Mouse (Mus musculus): ENCODE results near the gene Fam214a. TPM values are rescaled to one million over a fixed set of nuclear protein-coding genes. Genes with fewer than 3 reads are reported as not detected.
A peak's percentile ranks its signal among the peaks of the same experiment; 100 is the strongest.

The Fam214a gene
- 29.9 and 41.0 TPM in 2 replicates for polyA plus RNA-seq (2012; ENCODE audit: insufficient read depth, insufficient read length, missing spikeins)

GRCm38 (mm10) chr9:74952756-74953247, at the start of gene Fam214a:
Gene Fam214a, plus strand, starts transcription at chr9:74952884.
- Histone ChIP-seq H3K4me1 (ENCODE audit: control insufficient read depth, insufficient read depth, insufficient read length, low read length) (peaks cover 3% of the 10 kb centered on the region), H3K4me3 (ENCODE audit: insufficient read depth, low read depth, low read length) (peak within 1 kb of the TSS; percentile 66), H3K27ac (replicated peaks; ENCODE audit: low read depth, low read length) (peak within 1 kb of the TSS; percentile 84)

- no peak overlapping the region for H3K4me3 ChIP-seq (ENCODE audit: insufficient read depth, low read depth, low read length)
Measured at GRCm38 (mm10) chr9:74904866-74905508, 47.7 kb upstream of the Fam214a start.

GRCm38 (mm10) chr9:74906951-74907350, 45.7 kb upstream of the Fam214a start:
- no peak overlapping the region for H3K4me3 ChIP-seq (ENCODE audit: insufficient read depth, low read depth, low read length)
- peak overlapping the region; percentile 47 for H3K27ac ChIP-seq (replicated peaks; ENCODE audit: low read depth, low read length)
- H3K4me1 ChIP-seq (ENCODE audit: control insufficient read depth, insufficient read depth, insufficient read length, low read length) = peaks cover 4% of the 10 kb centered on the region; the same call in 1 of the 2 replicates

More at GRCm38 (mm10) chr9:74904866-74905508, 47.7 kb upstream of the Fam214a start:
- H3K27ac ChIP-seq (replicated peaks; ENCODE audit: low read depth, low read length) = no peak overlapping the region
- 0 out of 2 replicates have a peak, but pooled peaks cover 2% of the 10 kb centered on the region for H3K4me1 ChIP-seq (ENCODE audit: control insufficient read depth, insufficient read depth, insufficient read length, low read length)

- Histone ChIP-seq H3K27ac (replicated peaks; ENCODE audit: low read depth, low read length) (no peak overlapping the region), H3K4me3 (ENCODE audit: insufficient read depth, low read depth, low read length) (no peak overlapping the region), H3K4me1 (ENCODE audit: control insufficient read depth, insufficient read depth, insufficient read length, low read length) (peaks cover 6% of the 10 kb centered on the region; the same call in 1 of the 2 replicates)
Measured at GRCm38 (mm10) chr9:74909245-74909644, 43.4 kb upstream of the Fam214a start.

GRCm38 (mm10) chr9:74910226-74910759, 42.4 kb upstream of the Fam214a start:
- Histone ChIP-seq H3K4me1 (ENCODE audit: control insufficient read depth, insufficient read depth, insufficient read length, low read length) (peaks cover 7% of the 10 kb centered on the region; the same call in 1 of the 2 replicates), H3K4me3 (ENCODE audit: insufficient read depth, low read depth, low read length) (no peak overlapping the region), H3K27ac (replicated peaks; ENCODE audit: low read depth, low read length) (0 out of 2 replicates have a peak overlapping the region, but pooled peaks have one; percentile 16)

- H3K27ac ChIP-seq (replicated peaks; ENCODE audit: low read depth, low read length) = peak overlapping the region; percentile 78
- peaks cover 7% of the 10 kb centered on the region; the same call in 1 of the 2 replicates for H3K4me1 ChIP-seq (ENCODE audit: control insufficient read depth, insufficient read depth, insufficient read length, low read length)
- no peak overlapping the region for H3K4me3 ChIP-seq (ENCODE audit: insufficient read depth, low read depth, low read length)
Measured at GRCm38 (mm10) chr9:74911430-74911829, 41.3 kb upstream of the Fam214a start.

- H3K4me1 ChIP-seq (ENCODE audit: control insufficient read depth, insufficient read depth, insufficient read length, low read length) = peaks cover 7% of the 10 kb centered on the region; the same call in 1 of the 2 replicates
- H3K4me3 ChIP-seq (ENCODE audit: insufficient read depth, low read depth, low read length) = no peak overlapping the region
- H3K27ac ChIP-seq (replicated peaks; ENCODE audit: low read depth, low read length) = peak overlapping the region; percentile 78
Measured at GRCm38 (mm10) chr9:74911919-74912318, 40.8 kb upstream of the Fam214a start.

- H3K4me3 ChIP-seq (ENCODE audit: insufficient read depth, low read depth, low read length) = no peak overlapping the region
- H3K27ac ChIP-seq (replicated peaks; ENCODE audit: low read depth, low read length) = no peak overlapping the region
Measured at GRCm38 (mm10) chr9:74912619-74913376, 39.9 kb upstream of the Fam214a start.

GRCm38 (mm10) chr9:74915611-74916010, 37.1 kb upstream of the Fam214a start:
- H3K27ac ChIP-seq (replicated peaks; ENCODE audit: low read depth, low read length) = no peak overlapping the region
- peaks cover 6% of the 10 kb centered on the region; the same call in 1 of the 2 replicates for H3K4me1 ChIP-seq (ENCODE audit: control insufficient read depth, insufficient read depth, insufficient read length, low read length)
- H3K4me3 ChIP-seq (ENCODE audit: insufficient read depth, low read depth, low read length) = no peak overlapping the region

More at GRCm38 (mm10) chr9:74912619-74913376, 39.9 kb upstream of the Fam214a start:
- peaks cover 7% of the 10 kb centered on the region; the same call in 1 of the 2 replicates for H3K4me1 ChIP-seq (ENCODE audit: control insufficient read depth, insufficient read depth, insufficient read length, low read length)

GRCm38 (mm10) chr9:74920450-74920849, 32.2 kb upstream of the Fam214a start:
- Histone ChIP-seq H3K4me1 (ENCODE audit: control insufficient read depth, insufficient read depth, insufficient read length, low read length) (no peaks in the 10 kb centered on the region), H3K4me3 (ENCODE audit: insufficient read depth, low read depth, low read length) (no peak overlapping the region), H3K27ac (replicated peaks; ENCODE audit: low read depth, low read length) (no peak overlapping the region)

- Histone ChIP-seq H3K4me1 (ENCODE audit: control insufficient read depth, insufficient read depth, insufficient read length, low read length) (no peaks in the 10 kb centered on the region), H3K27ac (replicated peaks; ENCODE audit: low read depth, low read length) (no peak overlapping the region)
Measured at GRCm38 (mm10) chr9:74921422-74921821, 31.3 kb upstream of the Fam214a start.

GRCm38 (mm10) chr9:74922884-74923283, 29.8 kb upstream of the Fam214a start:
- no peak overlapping the region for H3K27ac ChIP-seq (replicated peaks; ENCODE audit: low read depth, low read length)
- no peaks in the 10 kb centered on the region for H3K4me1 ChIP-seq (ENCODE audit: control insufficient read depth, insufficient read depth, insufficient read length, low read length)
- H3K4me3 ChIP-seq (ENCODE audit: insufficient read depth, low read depth, low read length) = no peak overlapping the region

More at GRCm38 (mm10) chr9:74921422-74921821, 31.3 kb upstream of the Fam214a start:
- no peak overlapping the region for H3K4me3 ChIP-seq (ENCODE audit: insufficient read depth, low read depth, low read length)

- H3K4me1 ChIP-seq (ENCODE audit: control insufficient read depth, insufficient read depth, insufficient read length, low read length) = no peaks in the 10 kb centered on the region
- no peak overlapping the region for H3K4me3 ChIP-seq (ENCODE audit: insufficient read depth, low read depth, low read length)
- no peak overlapping the region for H3K27ac ChIP-seq (replicated peaks; ENCODE audit: low read depth, low read length)
Measured at GRCm38 (mm10) chr9:74923291-74923977, 29.2 kb upstream of the Fam214a start.

GRCm38 (mm10) chr9:74925220-74925769, 27.4 kb upstream of the Fam214a start:
- H3K27ac ChIP-seq (replicated peaks; ENCODE audit: low read depth, low read length) = no peak overlapping the region

More at GRCm38 (mm10) chr9:74925220-74925769, 27.4 kb upstream of the Fam214a start:
- H3K4me3 ChIP-seq (ENCODE audit: insufficient read depth, low read depth, low read length) = no peak overlapping the region
- peaks cover 3% of the 10 kb centered on the region for H3K4me1 ChIP-seq (ENCODE audit: control insufficient read depth, insufficient read depth, insufficient read length, low read length)

All from brown adipose tissue, adult 24 weeks (tissue).